12 mouse cellular contexts compared by ENCODE assay signal in the genomic region with DNA sequence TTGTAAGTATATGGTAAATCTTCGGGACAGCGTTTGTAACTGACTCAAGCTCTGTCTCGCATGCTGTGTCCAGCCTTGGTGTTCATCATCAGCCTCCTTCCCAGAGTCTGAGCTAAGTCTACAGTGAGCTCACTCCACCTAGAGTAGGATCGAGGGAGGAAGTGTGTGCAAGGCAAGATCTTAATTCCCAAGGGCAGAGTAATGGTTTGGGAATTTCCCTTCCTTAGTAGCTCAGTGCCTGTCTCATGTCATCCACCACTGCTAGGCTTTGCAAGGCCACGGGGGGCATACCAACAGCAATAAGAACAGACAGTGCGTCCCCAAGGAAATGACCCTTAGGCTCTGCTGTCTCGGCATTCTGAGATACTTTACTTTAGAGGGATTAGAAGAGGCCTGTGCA.
DNase-seq lines count a peak whose midpoint lies in the region; ATAC-seq and TF ChIP-seq lines count a peak whose summit lies in the region.
"Had no signal": no experiment of that assay in that cellular context is flagged by ENCODE, and none has a peak within 500 bp of the region (broad histone marks: within the 10 kb centered on the region; RNA-seq: fewer than 3 reads in every experiment).

No protein-coding gene starts in this region.

- H3K36me3 ChIP-seq in heart, embryonic 14.5 days (ENCODE audit: control insufficient read depth, insufficient read depth, low read length): peaks cover 66% of the 10 kb centered on the region
- peaks cover 6% of the 10 kb centered on the region; the same call in 1 of the 2 replicates for H3K36me3 ChIP-seq in stomach, embryonic 15.5 days

- peak; percentile 14; the same call in 1 of the 2 replicates for ATAC-seq in heart, embryonic 14.5 days (ENCODE audit: insufficient number of reproducible peaks, insufficient read depth, low FRiP score, low read depth)
- ATAC-seq in stomach, embryonic 15.5 days (ENCODE audit: insufficient read depth, low FRiP score, low read depth): peak; percentile 32; the same call in 1 of the 2 replicates
- ATAC-seq: forebrain, embryonic 14.5 days; midbrain, embryonic 16.5 days had no signal

- no peak overlapping the region for H3K4me3 ChIP-seq in heart, embryonic 14.5 days (ENCODE audit: control insufficient read depth in 1 of 2, insufficient read depth in 1 of 2, low read depth in 1 of 2, low read length in 2 of 2)
- no peak overlapping the region for H3K4me3 ChIP-seq in stomach, embryonic 15.5 days (replicated peaks)
- H3K4me3 ChIP-seq in gastrocnemius, adult 2 months: no peak overlapping the region
- H3K4me3 ChIP-seq: limb, embryonic 15.5 days had no signal

- WGBS in heart, embryonic 14.5 days: 52% methylated on average over 7 of the region's 7 CpGs
- WGBS in stomach, embryonic 15.5 days: 71% methylated on average over 7 of the region's 7 CpGs

- no peak overlapping the region for H3K4me2 ChIP-seq in heart, embryonic 14.5 days (ENCODE audit: low read length)
- no peak overlapping the region for H3K4me2 ChIP-seq in stomach, embryonic 15.5 days
- H3K4me2 ChIP-seq: limb, embryonic 15.5 days had no signal

- peak overlapping the region; percentile 4 to 5; a peak in 2 of 4 replicates for H3K27ac ChIP-seq in heart, embryonic 14.5 days (replicated peaks in 1 of 2; ENCODE audit: control insufficient read depth in 1 of 2, insufficient read depth in 1 of 2, low read depth in 2 of 2, low read length in 2 of 2)
- 0 out of 2 replicates have a peak overlapping the region, but pooled peaks have one; percentile 26 for H3K27ac ChIP-seq in stomach, embryonic 15.5 days
- no peak overlapping the region for H3K27ac ChIP-seq in gastrocnemius, adult 2 months
- H3K27ac ChIP-seq: limb, embryonic 15.5 days had no signal

- no peak overlapping the region for H3K9ac ChIP-seq in heart, embryonic 14.5 days (ENCODE audit: low read length)
- no peak overlapping the region for H3K9ac ChIP-seq in stomach, embryonic 15.5 days
- H3K9ac ChIP-seq: limb, embryonic 15.5 days had no signal

- no peak for TF ChIP-seq CTCF in gastrocnemius, adult 2 months (IDR thresholded peaks at IDR 0.05)

- H3K4me1 ChIP-seq in heart, embryonic 14.5 days (ENCODE audit: control insufficient read depth in 2 of 2, insufficient read depth in 2 of 2, low read length in 2 of 2): peaks cover 6 to 21% of the 10 kb centered on the region in 2 experiments
- no peaks in the 10 kb centered on the region; the same call in 1 of the 2 replicates for H3K4me1 ChIP-seq in stomach, embryonic 15.5 days

- peak; percentile 12 for DNase-seq in heart, adult 8-10 months (ENCODE audit: low spot score)
- DNase-seq in heart, postnatal 36 days: no peak
- peak; percentile 18 to 32 for DNase-seq in kidney, postnatal 36 days
- no peak for DNase-seq in gastrocnemius, adult 2 months
- DNase-seq in T-cell, adult 2 months (ENCODE audit: low spot score): no peak
- no peak for DNase-seq in adrenal gland, postnatal 25 days
- DNase-seq: layer of hippocampus, adult 9-11 months had no signal

- H3K9me3 ChIP-seq in heart, embryonic 14.5 days (ENCODE audit: control insufficient read depth, low read length): no peaks in the 10 kb centered on the region
- H3K9me3 ChIP-seq in stomach, embryonic 15.5 days: no peaks in the 10 kb centered on the region
- H3K9me3 ChIP-seq: limb, embryonic 15.5 days had no signal

- intact Hi-C loops in heart, postnatal 36 days (cut with DNase I): loop anchor here (5.0 kb wide), 1 partner anchor 66 kb away; no protein-coding TSS in a partner anchor
- intact Hi-C loops in gastrocnemius, adult 2 months (cut with DNase I): no loop called here

- H3K27me3 ChIP-seq in heart, embryonic 14.5 days (ENCODE audit: control insufficient read depth, insufficient read depth, low read length): no peaks in the 10 kb centered on the region
- H3K27me3 ChIP-seq in stomach, embryonic 15.5 days (replicated peaks): no peaks in the 10 kb centered on the region
- H3K27me3 ChIP-seq: limb, embryonic 15.5 days had no signal

Comparison
In these comparisons a context has a peak if more than half of its experiments do, and no peak if none do; other contexts are left out.
1. DNase-seq: peak in heart, adult 8-10 months (single experiment) and kidney, postnatal 36 days (2 of 2); none in heart, postnatal 36 days (0 of 2), gastrocnemius, adult 2 months (single experiment), T-cell, adult 2 months (single experiment) and adrenal gland, postnatal 25 days (single experiment).